8 mouse cellular contexts compared by ENCODE assay signal in genomic region chr13:98891443-98891842, GRCm38 (mm10). TPM values are rescaled to one million over a fixed set of nuclear protein-coding genes. Genes with fewer than 3 reads are reported as not detected.
DNase-seq lines count a peak whose midpoint lies in the region; ATAC-seq and TF ChIP-seq lines count a peak whose summit lies in the region.

No protein-coding gene starts in this region.

- ATAC-seq in intestine, postnatal 0 days, result no peak
- ATAC-seq in neural tube, embryonic 13.5 days (ENCODE audit: low read depth), result no peak

- H3K36me3 ChIP-seq in erythroblast, embryonic 14.5 days (ENCODE audit: control insufficient read depth), result peaks cover 25% of the 10 kb centered on the region
- H3K36me3 ChIP-seq in intestine, postnatal 0 days (ENCODE audit: control insufficient read depth, insufficient read depth), result peaks cover 13% of the 10 kb centered on the region
- H3K36me3 ChIP-seq in neural tube, embryonic 13.5 days, result peaks cover 18% of the 10 kb centered on the region

- H3K9ac ChIP-seq in intestine, postnatal 0 days (ENCODE audit: low read depth, low read length), result no peak overlapping the region
- H3K9ac ChIP-seq in neural tube, embryonic 13.5 days, result peak overlapping the region; percentile 87

- intact Hi-C loops in left cerebral cortex, adult 2 months (cut with DNase I), result loop anchor here (2.0 kb wide), 1 partner anchor 33 kb away; no protein-coding TSS in a partner anchor

- no peaks in the 10 kb centered on the region for H3K9me3 ChIP-seq in erythroblast, embryonic 14.5 days (ENCODE audit: control insufficient read depth, low read length)
- no peaks in the 10 kb centered on the region for H3K9me3 ChIP-seq in intestine, postnatal 0 days (ENCODE audit: control insufficient read depth)
- no peaks in the 10 kb centered on the region for H3K9me3 ChIP-seq in neural tube, embryonic 13.5 days

- no peak for TF ChIP-seq CTCF in left cerebral cortex, adult 2 months (IDR thresholded peaks at IDR 0.05)
- no peak for TF ChIP-seq CTCF in intestine, postnatal 0 days (IDR thresholded peaks at IDR 0.05; ENCODE audit: low read depth)

- peaks cover 63% of the 10 kb centered on the region for H3K4me1 ChIP-seq in erythroblast, embryonic 14.5 days (ENCODE audit: control insufficient read depth)
- no peaks in the 10 kb centered on the region; the same call in 1 of the 2 replicates for H3K4me1 ChIP-seq in intestine, postnatal 0 days (replicated peaks; ENCODE audit: control insufficient read depth, insufficient read depth, low read length)
- H3K4me1 ChIP-seq in neural tube, embryonic 13.5 days (replicated peaks), result peaks cover 66% of the 10 kb centered on the region

- H3K27me3 ChIP-seq in erythroblast, embryonic 14.5 days (ENCODE audit: control insufficient read depth), result no peaks in the 10 kb centered on the region
- H3K27me3 ChIP-seq in intestine, postnatal 0 days (replicated peaks; ENCODE audit: control insufficient read depth, insufficient read depth, low read length), result no peaks in the 10 kb centered on the region
- H3K27me3 ChIP-seq in neural tube, embryonic 13.5 days, result no peaks in the 10 kb centered on the region

- no peak for DNase-seq in left cerebral cortex, adult 2 months (ENCODE audit: extremely low spot score in 1 of 2, low spot score in 2 of 2)
- DNase-seq in left cerebral cortex, adult 9 months (ENCODE audit: low spot score in 2 of 2), result no peak
- no peak for DNase-seq in cerebellum, postnatal 4 days (ENCODE audit: low spot score in 2 of 2)
- DNase-seq in gastrocnemius, adult 18-20 months (ENCODE audit: low spot score), result no peak
- no peak for DNase-seq in urinary bladder, postnatal 14 days (ENCODE audit: low spot score)

- H3K27ac ChIP-seq in left cerebral cortex, adult 2 months, result no peak overlapping the region; the same call in 1 of the 2 replicates
- H3K27ac ChIP-seq in intestine, postnatal 0 days (ENCODE audit: low read depth, low read length), result no peak overlapping the region
- H3K27ac ChIP-seq in neural tube, embryonic 13.5 days (replicated peaks), result no peak overlapping the region

- 16% methylated on average over 8 of the region's 8 CpGs for WGBS in intestine, postnatal 0 days
- WGBS in neural tube, embryonic 13.5 days, result 25% methylated on average over 8 of the region's 8 CpGs

- peak overlapping the region; percentile 81 for H3K4me3 ChIP-seq in left cerebral cortex, adult 2 months
- peak overlapping the region; percentile 90 for H3K4me3 ChIP-seq in erythroblast, embryonic 14.5 days (replicated peaks)
- H3K4me3 ChIP-seq in intestine, postnatal 0 days (ENCODE audit: low read depth, low read length), result peak overlapping the region; percentile 77; the same call in 1 of the 2 replicates
- peak overlapping the region; percentile 69 for H3K4me3 ChIP-seq in neural tube, embryonic 13.5 days

- H3K4me2 ChIP-seq in intestine, postnatal 0 days (replicated peaks; ENCODE audit: low read depth), result peak overlapping the region; percentile 88
- H3K4me2 ChIP-seq in neural tube, embryonic 13.5 days, result peak overlapping the region; percentile 91

RNA-seq across cellular contexts. Expression of gene Tnpo1, which starts 34.7 kb away (rescaled TPM):
- total RNA-seq in left cerebral cortex, adult 2 months (2021), result 10 to 100 TPM; 66.9 to 67.5 TPM
- 0.09 and 0.25 TPM in 2 replicates for polyA plus RNA-seq in erythroblast, embryonic 14.5 days (2012)
- 24.3 and 24.5 TPM in 2 replicates for polyA plus RNA-seq in intestine, postnatal 0 days (2015; fragmentation: Nextera tagmentation; extraction: Ambion mirVana)
- polyA plus RNA-seq in neural tube, embryonic 13.5 days (2015; fragmentation: Nextera tagmentation; extraction: Ambion mirVana), result 51.9 and 63.7 TPM in 2 replicates
- 10 to 100 TPM; 26.9 to 36.5 TPM for total RNA-seq in gastrocnemius, adult 18-20 months (2021)

Comparison
In these comparisons a context has a peak if more than half of its experiments do, and no peak if none do; other contexts are left out.
1. RNA of gene Tnpo1, which starts 34.7 kb away (polyA plus RNA-seq): 51.9 to 63.7 TPM in neural tube, embryonic 13.5 days and 24.3 to 24.5 TPM in intestine, postnatal 0 days; 0.09 to 0.25 TPM in erythroblast, embryonic 14.5 days; every median in the first group is over 10 times any median in the second.
2. Peak in every context shown above with its lines, with median percentiles within 50 percentile points of each other: H3K4me3 ChIP-seq.